Mouse (Mus musculus) cerebellum, adult 2 months (tissue): Measurements from ENCODE around the gene Ffar3.

Source experiments
- CTCF ChIP-seq: fragments of 200-500 bp; IDR thresholded peaks from 2 replicates; pipeline ENCODE4 v1.5.1; 2011; ENCODE audit warnings: low read depth, mild to moderate bottlenecking, control low read depth, low read length, moderate library complexity, borderline replicate concordance; ENCODE audit not compliant: insufficient read depth
- POLR2A ChIP-seq: fragments of 200-500 bp; IDR thresholded peaks from 2 replicates; pipeline ENCODE4 v1.6.1; 2011; ENCODE audit warnings: low read length, control low read depth, borderline replicate concordance; ENCODE audit not compliant: insufficient read depth

DNA sequence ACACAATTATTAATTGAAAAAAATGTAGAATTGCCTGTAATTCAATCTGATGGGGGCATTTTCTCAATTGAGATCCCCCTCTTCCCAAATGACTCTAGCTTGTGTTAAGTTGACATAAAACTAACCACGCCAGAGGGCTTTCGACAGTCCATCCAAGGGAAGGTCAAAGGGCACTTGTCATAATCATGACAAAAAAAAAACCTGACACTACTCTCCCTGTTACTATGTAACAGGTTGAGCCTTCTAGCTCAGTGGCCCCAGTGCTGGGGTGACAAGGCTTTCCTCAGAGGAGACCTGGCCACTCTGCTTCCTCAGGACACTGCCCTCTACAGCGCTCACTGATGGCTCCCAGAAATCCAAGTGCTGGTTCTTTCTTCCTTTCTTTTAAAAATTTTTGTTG is 31.7 kb downstream of the Ffar3 start:
- no peak for TF ChIP-seq CTCF
- no peak for TF ChIP-seq POLR2A
